Comparison of ENCODE assay signal across 17 mouse cellular contexts in the genomic region with DNA sequence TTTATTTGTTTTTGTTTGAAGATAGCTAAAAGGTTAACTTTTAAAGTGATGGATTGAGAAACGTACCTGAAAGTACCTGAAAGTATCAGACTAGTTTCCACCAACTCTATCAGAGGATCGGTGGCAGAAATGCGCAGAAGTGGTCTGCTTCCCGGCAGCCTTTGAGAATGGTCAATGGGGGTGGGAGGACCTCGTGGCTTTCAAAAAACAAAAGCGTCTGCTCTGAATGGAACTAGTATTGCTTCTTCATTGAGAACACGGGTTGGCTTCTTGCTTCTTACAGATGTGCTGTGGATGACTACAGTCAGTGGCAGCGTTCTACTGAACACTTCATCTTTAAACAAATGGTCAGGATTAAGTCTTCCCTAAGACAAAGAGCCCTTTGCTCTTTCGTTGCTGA.
DNase-seq lines count a peak whose midpoint lies in the region; ATAC-seq lines count a peak whose summit lies in the region.
"Had no signal": no experiment of that assay in that cellular context is flagged by ENCODE, and none has a peak within 500 bp of the region (broad histone marks: within the 10 kb centered on the region; RNA-seq: fewer than 3 reads in every experiment).

No protein-coding gene starts in this region.

- peak overlapping the region; percentile 65 for H3K4me2 ChIP-seq in heart, embryonic 12.5 days
- H3K4me2 ChIP-seq in liver, embryonic 12.5 days: peak overlapping the region; percentile 51; the same call in 1 of the 2 replicates
- 0 out of 2 replicates have a peak overlapping the region, but pooled peaks have one; percentile 14 for H3K4me2 ChIP-seq in neural tube, embryonic 13.5 days
- H3K4me2 ChIP-seq: forebrain, embryonic 15.5 days had no signal

- ATAC-seq in heart, embryonic 12.5 days (ENCODE audit: insufficient number of reproducible peaks, low FRiP score): no peak
- no peak for ATAC-seq in liver, embryonic 12.5 days
- no peak for ATAC-seq in neural tube, embryonic 13.5 days (ENCODE audit: low read depth)
- ATAC-seq: forebrain, embryonic 15.5 days; Patski had no signal

- H3K9me3 ChIP-seq in heart, embryonic 12.5 days (replicated peaks): no peaks in the 10 kb centered on the region
- no peaks in the 10 kb centered on the region for H3K9me3 ChIP-seq in liver, embryonic 12.5 days (replicated peaks)
- no peaks in the 10 kb centered on the region for H3K9me3 ChIP-seq in neural tube, embryonic 13.5 days
- H3K9me3 ChIP-seq: forebrain, embryonic 15.5 days; megakaryocyte, embryonic 14.5 days had no signal

- no peaks in the 10 kb centered on the region for H3K27me3 ChIP-seq in heart, embryonic 12.5 days (replicated peaks)
- peaks cover 48% of the 10 kb centered on the region for H3K27me3 ChIP-seq in liver, embryonic 12.5 days (replicated peaks)
- peaks cover 42% of the 10 kb centered on the region for H3K27me3 ChIP-seq in neural tube, embryonic 13.5 days

- WGBS in heart, embryonic 12.5 days: 5% methylated on average over 9 of the region's 9 CpGs
- WGBS in liver, embryonic 12.5 days (ENCODE audit: insufficient replicate concordance): 17% methylated on average over 9 of the region's 9 CpGs
- 12% methylated on average over 9 of the region's 9 CpGs for WGBS in neural tube, embryonic 13.5 days

- no peak overlapping the region for H3K4me3 ChIP-seq in heart, embryonic 12.5 days
- H3K4me3 ChIP-seq in liver, embryonic 12.5 days: no peak overlapping the region
- no peak overlapping the region for H3K4me3 ChIP-seq in neural tube, embryonic 13.5 days
- H3K4me3 ChIP-seq: forebrain, embryonic 15.5 days had no signal

- DNase-seq in embryo, embryonic 10.5 days (ENCODE audit: low spot score): peak; percentile 31
- DNase-seq in embryo, embryonic 9.5 days (ENCODE audit: extremely low spot score): no peak
- DNase-seq in heart, postnatal 4 days: no peak
- no peak for DNase-seq in liver
- DNase-seq in cerebellum, adult 8-10 months: no peak
- DNase-seq: adrenal gland, adult 8-10 months; gastrocnemius, postnatal 36 days; kidney, adult 11 months; lung, adult 2 months; right cerebral cortex, postnatal 25 days; thymus, postnatal 36 days had no signal

- peaks cover 49% of the 10 kb centered on the region for H3K4me1 ChIP-seq in heart, embryonic 12.5 days (replicated peaks)
- H3K4me1 ChIP-seq in liver, embryonic 12.5 days: peaks cover 35% of the 10 kb centered on the region
- peaks cover 35% of the 10 kb centered on the region for H3K4me1 ChIP-seq in neural tube, embryonic 13.5 days (replicated peaks)

- H3K27ac ChIP-seq in heart, embryonic 12.5 days (ENCODE audit: poor library complexity, severe bottlenecking): 0 out of 2 replicates have a peak overlapping the region, but pooled peaks have one; percentile 21
- no peak overlapping the region for H3K27ac ChIP-seq in liver, embryonic 12.5 days
- H3K27ac ChIP-seq in neural tube, embryonic 13.5 days (replicated peaks): no peak overlapping the region
- H3K27ac ChIP-seq: forebrain, embryonic 15.5 days had no signal

- no peaks in the 10 kb centered on the region for H3K36me3 ChIP-seq in heart, embryonic 12.5 days
- H3K36me3 ChIP-seq in liver, embryonic 12.5 days: no peaks in the 10 kb centered on the region
- no peaks in the 10 kb centered on the region for H3K36me3 ChIP-seq in neural tube, embryonic 13.5 days
- H3K36me3 ChIP-seq: forebrain, embryonic 15.5 days had no signal

- H3K9ac ChIP-seq in heart, embryonic 12.5 days: peak overlapping the region; percentile 0; the same call in 1 of the 2 replicates
- no peak overlapping the region for H3K9ac ChIP-seq in liver, embryonic 12.5 days
- H3K9ac ChIP-seq in neural tube, embryonic 13.5 days: no peak overlapping the region
- H3K9ac ChIP-seq: forebrain, embryonic 15.5 days had no signal

Comparison
In these comparisons a context has a peak if more than half of its experiments do, and no peak if none do; other contexts are left out.
1. H3K4me2 ChIP-seq: peak in every context shown above with its lines; median percentile 65 in heart, embryonic 12.5 days; 51 in liver, embryonic 12.5 days; 14 in neural tube, embryonic 13.5 days.